Mouse (Mus musculus) heart, postnatal 0 days (tissue): Measurements from ENCODE around the gene Pank4.

Source experiments
- CTCF ChIP-seq: IDR thresholded peaks from 2 replicates; pipeline ENCODE4 v1.5.1; 2016; ENCODE audit warnings: antibody characterized with exemption, control low read depth, low read depth
- EP300 ChIP-seq: IDR thresholded peaks from 2 replicates; pipeline ENCODE4 v1.6.1; 2016; ENCODE audit warnings: antibody characterized with exemption, low read depth

GRCm38 (mm10) chr4:154961911-154962310, 2.0 kb upstream of the Pank4 start:
- TF ChIP-seq CTCF (no peak), EP300 (no peak)
